Mouse (Mus musculus) neural tube, embryonic 10.5 days (tissue): ENCODE results near the gene Zfp106.
"Not testable (repeated sequence)": the region's sequence is repeated elsewhere in the genome, so short reads cannot be mapped to it uniquely, and the experiment has no call there.

Experiments used
- DNase-seq: peaks from one replicate; pipeline ENCODE4 v3.0.0-alpha.2; 2017; ENCODE audit warnings: low spot score; ENCODE audit errors: extremely low spot score

Zfp106 gene

GRCm38 (mm10) chr2:120563235-120563990 is at the start of gene Zfp106:
Gene Zfp106, minus strand, starts transcription at chr2:120563843.
- peak; percentile 82 for DNase-seq

- DNase-seq: peak; percentile 96
These were observed 45.4 kb upstream of the Zfp106 start, which contains the start of the genes Haus2 and Lrrc57 for GRCm38 (mm10) chr2:120608830-120609723. Gene Haus2, plus strand, starts transcription at chr2:120609383. Gene Lrrc57, minus strand, starts transcription at chr2:120609520.

- no peak for DNase-seq
These were observed 42.5 kb upstream of the Zfp106 start for GRCm38 (mm10) chr2:120606021-120606690.

- no peak for DNase-seq
These were observed 35.9 kb upstream of the Zfp106 start for GRCm38 (mm10) chr2:120599506-120599905.

GRCm38 (mm10) chr2:120597734-120598133 is 34.1 kb upstream of the Zfp106 start:
- no peak for DNase-seq

GRCm38 (mm10) chr2:120592227-120592626 is 28.6 kb upstream of the Zfp106 start:
- DNase-seq: no peak

- DNase-seq: no peak
These were observed 26.1 kb upstream of the Zfp106 start for GRCm38 (mm10) chr2:120589759-120590158.

GRCm38 (mm10) chr2:120578286-120578685 is 14.6 kb upstream of the Zfp106 start:
- DNase-seq: no peak

GRCm38 (mm10) chr2:120577799-120578198 is 14.2 kb upstream of the Zfp106 start:
- DNase-seq: no peak

GRCm38 (mm10) chr2:120575978-120576377 is 12.3 kb upstream of the Zfp106 start:
- no peak for DNase-seq

GRCm38 (mm10) chr2:120575121-120575520 is 11.5 kb upstream of the Zfp106 start:
- no peak for DNase-seq

- DNase-seq: not testable (repeated sequence)
These were observed 8.5 kb upstream of the Zfp106 start for GRCm38 (mm10) chr2:120572161-120572560.

GRCm38 (mm10) chr2:120571081-120571480 is 7.4 kb upstream of the Zfp106 start:
- DNase-seq: no peak

- no peak for DNase-seq
These were observed 4.2 kb upstream of the Zfp106 start for GRCm38 (mm10) chr2:120567798-120568320.

GRCm38 (mm10) chr2:120566886-120567797 is 3.5 kb upstream of the Zfp106 start, which contains the start of gene Snap23:
Gene Snap23, plus strand, starts transcription at chr2:120567671.
- DNase-seq: peak; percentile 96

GRCm38 (mm10) chr2:120565363-120565762 is 1.7 kb upstream of the Zfp106 start:
- no peak for DNase-seq

GRCm38 (mm10) chr2:120564548-120565188 is 1.0 kb upstream of the Zfp106 start:
- DNase-seq: not testable (repeated sequence)

- DNase-seq: no peak
These were observed 796 bp downstream of the Zfp106 start for GRCm38 (mm10) chr2:120562859-120563234.

- DNase-seq: no peak
These were observed 2.1 kb downstream of the Zfp106 start for GRCm38 (mm10) chr2:120561524-120561923.

GRCm38 (mm10) chr2:120558813-120559212 is 4.8 kb downstream of the Zfp106 start:
- DNase-seq: no peak
